8 mouse cellular contexts compared by ENCODE assay signal in genomic region chr13:55636185-55636983, GRCm38 (mm10). TPM values are rescaled to one million over a fixed set of nuclear protein-coding genes. Genes with fewer than 3 reads are reported as not detected.
DNase-seq lines count a peak whose midpoint lies in the region; ATAC-seq and TF ChIP-seq lines count a peak whose summit lies in the region.

No protein-coding gene starts in this region.

- TF ChIP-seq CTCF in lung, embryonic 14.5 days (IDR thresholded peaks at IDR 0.05; ENCODE audit: low read depth) = no peak
- TF ChIP-seq CTCF in bone marrow macrophage, adult 2 months (IDR thresholded peaks at IDR 0.05; ENCODE audit: low read depth, low read length) = no peak
- TF ChIP-seq CTCF in hindbrain, postnatal 0 days (IDR thresholded peaks at IDR 0.05; ENCODE audit: low read depth) = no peak
- no peak for TF ChIP-seq CTCF in intestine, postnatal 0 days (IDR thresholded peaks at IDR 0.05; ENCODE audit: low read depth)

- ATAC-seq in lung, embryonic 14.5 days (ENCODE audit: insufficient read depth) = no peak
- no peak for ATAC-seq in hindbrain, postnatal 0 days
- no peak for ATAC-seq in intestine, postnatal 0 days

- no peak for TF ChIP-seq POLR2A in bone marrow macrophage, adult 2 months (IDR thresholded peaks at IDR 0.05; ENCODE audit: borderline replicate concordance, low read depth, low read length)
- no peak for TF ChIP-seq POLR2A in myocyte (IDR thresholded peaks at IDR 0.05; ENCODE audit: insufficient read length, low read depth)

- DNase-seq in lung, embryonic 14.5 days = no peak
- no peak for DNase-seq in lung, postnatal 36 days
- no peak for DNase-seq in hindbrain, postnatal 0 days (ENCODE audit: low spot score)
- DNase-seq in right cerebral cortex, adult 2 months (ENCODE audit: low spot score in 2 of 2) = no peak
- no peak for DNase-seq in right cerebral cortex, postnatal 36 days (ENCODE audit: low spot score in 2 of 2)

- no peak overlapping the region for H3K27ac ChIP-seq in lung, embryonic 14.5 days (ENCODE audit: low read depth)
- H3K27ac ChIP-seq in bone marrow macrophage, adult 2 months (ENCODE audit: insufficient read depth, low read depth, low read length) = no peak overlapping the region
- no peak overlapping the region for H3K27ac ChIP-seq in hindbrain, postnatal 0 days
- no peak overlapping the region for H3K27ac ChIP-seq in intestine, postnatal 0 days (ENCODE audit: low read depth, low read length)

- H3K27me3 ChIP-seq in lung, embryonic 14.5 days (ENCODE audit: insufficient read depth, low read length) = no peaks in the 10 kb centered on the region
- no peaks in the 10 kb centered on the region for H3K27me3 ChIP-seq in hindbrain, postnatal 0 days (ENCODE audit: insufficient read depth, low read length)
- no peaks in the 10 kb centered on the region for H3K27me3 ChIP-seq in myocyte (ENCODE audit: control insufficient read depth, insufficient read depth, insufficient read length)
- H3K27me3 ChIP-seq in intestine, postnatal 0 days (replicated peaks; ENCODE audit: control insufficient read depth, insufficient read depth, low read length) = no peaks in the 10 kb centered on the region

- H3K9me3 ChIP-seq in lung, embryonic 14.5 days (ENCODE audit: low read depth, low read length) = no peaks in the 10 kb centered on the region
- H3K9me3 ChIP-seq in hindbrain, postnatal 0 days (ENCODE audit: low read length) = no peaks in the 10 kb centered on the region
- H3K9me3 ChIP-seq in intestine, postnatal 0 days (ENCODE audit: control insufficient read depth) = no peaks in the 10 kb centered on the region

- peak overlapping the region; percentile 94 for H3K4me3 ChIP-seq in lung, embryonic 14.5 days (ENCODE audit: low read depth, low read length)
- H3K4me3 ChIP-seq in bone marrow macrophage, adult 2 months (ENCODE audit: insufficient read depth, low read length) = peak overlapping the region; percentile 97; the same call in 1 of the 2 replicates
- peak overlapping the region; percentile 95; the same call in 1 of the 2 replicates for H3K4me3 ChIP-seq in hindbrain, postnatal 0 days (ENCODE audit: low read length)
- H3K4me3 ChIP-seq in myocyte = peak overlapping the region; percentile 67
- H3K4me3 ChIP-seq in intestine, postnatal 0 days (ENCODE audit: low read depth, low read length) = no peak overlapping the region; the same call in 1 of the 2 replicates

- peak overlapping the region; percentile 70 for H3K4me2 ChIP-seq in lung, embryonic 14.5 days
- peak overlapping the region; percentile 80 for H3K4me2 ChIP-seq in hindbrain, postnatal 0 days (ENCODE audit: low read depth, low read length)
- peak overlapping the region; percentile 98 for H3K4me2 ChIP-seq in myocyte (ENCODE audit: low read depth)
- H3K4me2 ChIP-seq in intestine, postnatal 0 days (replicated peaks; ENCODE audit: low read depth) = no peak overlapping the region

- WGBS in lung, embryonic 14.5 days = 89% methylated on average over 14 of the region's 14 CpGs
- 90% methylated on average over 14 of the region's 14 CpGs for WGBS in hindbrain, postnatal 0 days
- WGBS in intestine, postnatal 0 days = 88% methylated on average over 14 of the region's 14 CpGs

- peaks cover 3% of the 10 kb centered on the region; the same call in 1 of the 2 replicates for H3K4me1 ChIP-seq in lung, embryonic 14.5 days (ENCODE audit: insufficient read depth)
- H3K4me1 ChIP-seq in bone marrow macrophage, adult 2 months (ENCODE audit: control insufficient read depth, insufficient read depth, low read length) = peaks cover 7% of the 10 kb centered on the region
- no peaks in the 10 kb centered on the region for H3K4me1 ChIP-seq in hindbrain, postnatal 0 days (ENCODE audit: insufficient read depth, low read length)
- H3K4me1 ChIP-seq in intestine, postnatal 0 days (replicated peaks; ENCODE audit: control insufficient read depth, insufficient read depth, low read length) = no peaks in the 10 kb centered on the region

- no peak overlapping the region for H3K9ac ChIP-seq in lung, embryonic 14.5 days
- H3K9ac ChIP-seq in hindbrain, postnatal 0 days (replicated peaks; ENCODE audit: low read length) = no peak overlapping the region
- H3K9ac ChIP-seq in intestine, postnatal 0 days (ENCODE audit: low read depth, low read length) = no peak overlapping the region

- peaks cover 45% of the 10 kb centered on the region for H3K36me3 ChIP-seq in lung, embryonic 14.5 days (ENCODE audit: insufficient read depth)
- H3K36me3 ChIP-seq in hindbrain, postnatal 0 days (ENCODE audit: insufficient read depth, low read length) = peaks cover 32% of the 10 kb centered on the region
- H3K36me3 ChIP-seq in myocyte (ENCODE audit: control insufficient read depth, insufficient read depth) = peaks cover 14% of the 10 kb centered on the region
- H3K36me3 ChIP-seq in intestine, postnatal 0 days (ENCODE audit: control insufficient read depth, insufficient read depth) = peaks cover 40% of the 10 kb centered on the region

- no peak overlapping the region for H3ac ChIP-seq in myocyte (ENCODE audit: control insufficient read depth, insufficient read length)

- H3K79me2 ChIP-seq in myocyte (ENCODE audit: control insufficient read depth, insufficient read depth) = peaks cover 32% of the 10 kb centered on the region

TF ChIP-seq in myocyte, 11 proteins besides CTCF, POLR2A, EP300 and RAD21:
- TF ChIP-seq USF1 (IDR thresholded peaks at IDR 0.05; ENCODE audit: low read depth) = no peak
- no peak for TF ChIP-seq E2F4 (IDR thresholded peaks at IDR 0.05; ENCODE audit: insufficient read depth)
- no peak for TF ChIP-seq MYOD1 (IDR thresholded peaks at IDR 0.05; ENCODE audit: control insufficient read depth in 1 of 3, insufficient read length in 2 of 3, low read depth in 2 of 3)
- no peak for TF ChIP-seq TCF12 (IDR thresholded peaks at IDR 0.05; ENCODE audit: insufficient read depth, poor library complexity, severe bottlenecking)
- TF ChIP-seq MYOG (IDR thresholded peaks at IDR 0.05; ENCODE audit: control insufficient read depth in 1 of 3, insufficient read depth in 1 of 3, insufficient read length in 2 of 3, low read depth in 2 of 3) = no peak
- TF ChIP-seq SRF (IDR thresholded peaks at IDR 0.05; ENCODE audit: control insufficient read depth, insufficient read length, low read depth) = no peak
- TF ChIP-seq CEBPB (IDR thresholded peaks at IDR 0.05; ENCODE audit: insufficient read depth, poor library complexity, severe bottlenecking) = no peak
- no peak for TF ChIP-seq MAX (IDR thresholded peaks at IDR 0.05; ENCODE audit: low read depth)
- TF ChIP-seq REST (IDR thresholded peaks at IDR 0.05; ENCODE audit: insufficient read depth, insufficient read length) = no peak
- no peak for TF ChIP-seq TCF3 (IDR thresholded peaks at IDR 0.05; ENCODE audit: insufficient read length, low read depth)
- no peak for TF ChIP-seq POLR2AphosphoS2 (IDR thresholded peaks at IDR 0.05; ENCODE audit: insufficient read length, low read depth)

RNA-seq across cellular contexts. Expression of gene Ddx46, which starts 1.6 kb away (rescaled TPM):
- 38.5 and 43.7 TPM in 2 replicates for polyA plus RNA-seq in lung, embryonic 14.5 days (2014; fragmentation: Nextera tagmentation; extraction: Ambion mirVana)
- polyA plus RNA-seq in bone marrow macrophage, adult 2 months (2012; ENCODE audit: insufficient read depth, insufficient read length, missing spikeins) = 53.3 and 59.2 TPM in 2 replicates
- total RNA-seq in hindbrain, postnatal 0 days (2014; rRNA removed) = 17.9 and 18.7 TPM in 2 replicates
- 19.9 and 23.4 TPM in 2 replicates for polyA plus RNA-seq in hindbrain, postnatal 0 days (2015; fragmentation: Nextera tagmentation; extraction: Ambion mirVana)
- polyA plus RNA-seq in myocyte (2012; fragmentation: generic; extraction: Trizol) = 8.7 TPM
- 15.6 and 16.6 TPM in 2 replicates for polyA plus RNA-seq in intestine, postnatal 0 days (2015; fragmentation: Nextera tagmentation; extraction: Ambion mirVana)

RNA-seq across cellular contexts. Expression of gene Caml, which starts 13.6 kb away (rescaled TPM):
- polyA plus RNA-seq in lung, embryonic 14.5 days (2014; fragmentation: Nextera tagmentation; extraction: Ambion mirVana) = 54.9 and 55.8 TPM in 2 replicates
- polyA plus RNA-seq in bone marrow macrophage, adult 2 months (2012; ENCODE audit: insufficient read depth, insufficient read length, missing spikeins) = 44.9 and 45.8 TPM in 2 replicates
- 70.3 and 76.2 TPM in 2 replicates for total RNA-seq in hindbrain, postnatal 0 days (2014; rRNA removed)
- polyA plus RNA-seq in hindbrain, postnatal 0 days (2015; fragmentation: Nextera tagmentation; extraction: Ambion mirVana) = 105 and 115 TPM in 2 replicates
- polyA plus RNA-seq in myocyte (2012; fragmentation: generic; extraction: Trizol) = 27.8 TPM
- 24.8 and 26.9 TPM in 2 replicates for polyA plus RNA-seq in intestine, postnatal 0 days (2015; fragmentation: Nextera tagmentation; extraction: Ambion mirVana)

RNA-seq across cellular contexts. Expression of gene B4galt7, which starts 36.7 kb away (rescaled TPM):
- 16.3 and 22.1 TPM in 2 replicates for polyA plus RNA-seq in lung, embryonic 14.5 days (2014; fragmentation: Nextera tagmentation; extraction: Ambion mirVana)
- 25.2 and 27.5 TPM in 2 replicates for polyA plus RNA-seq in bone marrow macrophage, adult 2 months (2012; ENCODE audit: insufficient read depth, insufficient read length, missing spikeins)
- 66.7 and 66.8 TPM in 2 replicates for total RNA-seq in hindbrain, postnatal 0 days (2014; rRNA removed)
- polyA plus RNA-seq in hindbrain, postnatal 0 days (2015; fragmentation: Nextera tagmentation; extraction: Ambion mirVana) = 42.9 and 44.0 TPM in 2 replicates
- polyA plus RNA-seq in myocyte (2012; fragmentation: generic; extraction: Trizol) = 23.1 TPM
- polyA plus RNA-seq in intestine, postnatal 0 days (2015; fragmentation: Nextera tagmentation; extraction: Ambion mirVana) = 13.9 and 14.3 TPM in 2 replicates

RNA-seq across cellular contexts. Expression of gene B230219D22Rik, which starts 56.5 kb away (rescaled TPM):
- polyA plus RNA-seq in lung, embryonic 14.5 days (2014; fragmentation: Nextera tagmentation; extraction: Ambion mirVana) = 79.7 and 84.8 TPM in 2 replicates
- 46.8 and 50.4 TPM in 2 replicates for polyA plus RNA-seq in bone marrow macrophage, adult 2 months (2012; ENCODE audit: insufficient read depth, insufficient read length, missing spikeins)
- 132 and 145 TPM in 2 replicates for total RNA-seq in hindbrain, postnatal 0 days (2014; rRNA removed)
- polyA plus RNA-seq in hindbrain, postnatal 0 days (2015; fragmentation: Nextera tagmentation; extraction: Ambion mirVana) = 51.7 and 55.0 TPM in 2 replicates
- 18.2 TPM for polyA plus RNA-seq in myocyte (2012; fragmentation: generic; extraction: Trizol)
- 20.4 and 21.8 TPM in 2 replicates for polyA plus RNA-seq in intestine, postnatal 0 days (2015; fragmentation: Nextera tagmentation; extraction: Ambion mirVana)
